Mouse (Mus musculus) small intestine, adult 2 months (tissue): ENCODE results near the gene Sgk1. TPM values are rescaled to one million over a fixed set of nuclear protein-coding genes. Genes with fewer than 3 reads are reported as not detected.

ENCODE experiments used
- H3K27ac ChIP-seq: fragments of 200-500 bp; 2 replicates; pipeline ENCODE4 v1.5.1; 2012; ENCODE audit warnings: low read depth, low read length, control low read depth, inconsistent platforms; ENCODE audit not compliant: insufficient read depth
- H3K27me3 ChIP-seq: fragments of 200-500 bp; 2 replicates; pipeline ENCODE4 v1.6.1; 2012; ENCODE audit warnings: mild to moderate bottlenecking, moderate library complexity, low read length, inconsistent platforms; ENCODE audit not compliant: control insufficient read depth, insufficient read depth
- H3K36me3 ChIP-seq: fragments of 200-500 bp; 2 replicates; pipeline ENCODE4 v1.6.1; 2012; ENCODE audit warnings: mild to moderate bottlenecking, low read length, control low read depth, inconsistent platforms; ENCODE audit not compliant: control insufficient read depth, insufficient read depth
- H3K4me1 ChIP-seq: fragments of 200-500 bp; 2 replicates; pipeline ENCODE4 v1.6.1; 2012; ENCODE audit warnings: low read length, inconsistent platforms, mixed read lengths; ENCODE audit not compliant: control insufficient read depth, insufficient read depth, insufficient read length
- H3K4me3 ChIP-seq: fragments of 200-500 bp; 2 replicates; pipeline ENCODE4 v1.5.1; 2012; ENCODE audit warnings: low read depth, mild to moderate bottlenecking, control low read depth, inconsistent platforms, low read length, moderate library complexity
- CTCF ChIP-seq: fragments of 200-500 bp; IDR thresholded peaks from 2 replicates; pipeline ENCODE4 v1.5.1; 2012; ENCODE audit warnings: low read depth, mild to moderate bottlenecking, control low read depth, inconsistent platforms, low read length, moderate library complexity, mixed read lengths; ENCODE audit not compliant: insufficient replicate concordance, insufficient read length; ENCODE audit errors: extremely low read depth
- POLR2A ChIP-seq: fragments of 200-500 bp; IDR thresholded peaks from 2 replicates; pipeline ENCODE4 v1.6.1; 2012; ENCODE audit warnings: low read depth, mild to moderate bottlenecking, control low read depth, inconsistent platforms, low read length, moderate library complexity
- WGBS: fragments of 180-500 bp; shearing (Covaris S2); methylation state at CpG from one replicate; pipeline ENCODE4 v1.1.7; 2018; 5-methylcytosine and 5-hydroxymethylcytosine counted together
- polyA plus RNA-seq: library from polyadenylated mRNA; depleted of rRNA; stranded (reverse); fragments of >200 nt; gene quantifications from 2 replicates; pipeline ENCODE4 v1.2.3, GENCODE M21; 2012

Gene Sgk1
- polyA plus RNA-seq, 1 experiment: 44.9 TPM

GRCm38 (mm10) chr10:21995661-21996308 lies 113.8 kb downstream of the Sgk1 start:
- Histone ChIP-seq H3K4me3 (peak overlapping the region; percentile 54), H3K36me3 (peaks cover 33% of the 10 kb centered on the region), H3K27me3 (no peaks in the 10 kb centered on the region), H3K27ac (0 out of 2 replicates have a peak overlapping the region, but pooled peaks have one; percentile 14), H3K4me1 (peaks cover 6% of the 10 kb centered on the region; the same call in 1 of the 2 replicates)
- TF ChIP-seq POLR2A: no peak
- peak; percentile 81; the same call in 1 of the 2 replicates for TF ChIP-seq CTCF
- 37% methylated on average over 11 of the region's 11 CpGs for WGBS

- TF ChIP-seq POLR2A (no peak), CTCF (no peak)
- Histone ChIP-seq H3K27ac (no peak overlapping the region), H3K4me1 (peaks cover 6% of the 10 kb centered on the region; the same call in 1 of the 2 replicates), H3K4me3 (peak overlapping the region; percentile 54), H3K36me3 (peaks cover 33% of the 10 kb centered on the region), H3K27me3 (no peaks in the 10 kb centered on the region)
- 84% methylated on average over 14 of the region's 14 CpGs for WGBS
Observed at GRCm38 (mm10) chr10:21996660-21997447, 114.9 kb downstream of the Sgk1 start.

- H3K36me3 ChIP-seq: peaks cover 33% of the 10 kb centered on the region
- H3K27me3 ChIP-seq: no peaks in the 10 kb centered on the region
- H3K27ac ChIP-seq: no peak overlapping the region
- H3K4me1 ChIP-seq: peaks cover 4% of the 10 kb centered on the region; the same call in 1 of the 2 replicates
- TF ChIP-seq POLR2A (no peak), CTCF (no peak)
- WGBS: 85% methylated on average over 12 of the region's 12 CpGs
- peak overlapping the region; percentile 41 for H3K4me3 ChIP-seq
Observed at GRCm38 (mm10) chr10:21997550-21998204, 115.7 kb downstream of the Sgk1 start.

GRCm38 (mm10) chr10:21998503-21999180 lies 116.7 kb downstream of the Sgk1 start:
- peaks cover 33% of the 10 kb centered on the region for H3K36me3 ChIP-seq
- no peak overlapping the region for H3K27ac ChIP-seq
- H3K4me3 ChIP-seq: peak overlapping the region; percentile 49
- H3K27me3 ChIP-seq: no peaks in the 10 kb centered on the region
- TF ChIP-seq POLR2A: no peak
- no peak for TF ChIP-seq CTCF
- no peaks in the 10 kb centered on the region for H3K4me1 ChIP-seq
- 77% methylated on average over 28 of the region's 28 CpGs for WGBS

GRCm38 (mm10) chr10:22000491-22001306 lies 118.7 kb downstream of the Sgk1 start:
- Histone ChIP-seq H3K36me3 (peaks cover 32% of the 10 kb centered on the region), H3K27me3 (no peaks in the 10 kb centered on the region), H3K4me1 (no peaks in the 10 kb centered on the region), H3K4me3 (no peak overlapping the region), H3K27ac (no peak overlapping the region)
- TF ChIP-seq CTCF (no peak), POLR2A (peak; percentile 33; the same call in 1 of the 2 replicates)
- 75% methylated on average over 10 of the region's 10 CpGs for WGBS

GRCm38 (mm10) chr10:22001621-22002020 lies 119.6 kb downstream of the Sgk1 start:
- Histone ChIP-seq H3K36me3 (peaks cover 22% of the 10 kb centered on the region), H3K27ac (no peak overlapping the region), H3K4me3 (no peak overlapping the region), H3K27me3 (no peaks in the 10 kb centered on the region), H3K4me1 (no peaks in the 10 kb centered on the region)
- TF ChIP-seq CTCF (no peak), POLR2A (no peak)
- WGBS: 38% methylated on average over 4 of the region's 5 CpGs
